Mouse (Mus musculus): ENCODE measurements around the gene Notch1. TPM values are rescaled to one million over a fixed set of nuclear protein-coding genes. Genes with fewer than 3 reads are reported as not detected.

Notch1 gene
- polyA plus RNA-seq, 1 experiment from 2014 or later = 21.6 TPM

GRCm38 (mm10) chr2:26552066-26552465 lies 35.6 kb upstream of the Notch1 start:
- Histone ChIP-seq H3K4me3 (ENCODE audit: control insufficient read depth in 1 of 2, insufficient read depth in 1 of 2, low read depth in 1 of 2, low read length in 2 of 2) (no peak overlapping the region), H3K4me1 (ENCODE audit: control insufficient read depth in 2 of 2, insufficient read depth in 2 of 2, low read length in 2 of 2) (peaks cover 40 to 44% of the 10 kb centered on the region in 2 experiments), H3K9me3 (ENCODE audit: control insufficient read depth, low read length) (no peaks in the 10 kb centered on the region), H3K27ac (replicated peaks in 1 of 2; ENCODE audit: control insufficient read depth in 1 of 2, insufficient read depth in 1 of 2, low read depth in 2 of 2, low read length in 2 of 2) (no peak overlapping the region), H3K36me3 (ENCODE audit: control insufficient read depth, insufficient read depth, low read length) (no peaks in the 10 kb centered on the region), H3K9ac (ENCODE audit: low read length) (no peak overlapping the region), H3K27me3 (ENCODE audit: control insufficient read depth, insufficient read depth, low read length) (no peaks in the 10 kb centered on the region), H3K4me2 (ENCODE audit: low read length) (no peak overlapping the region)
- WGBS = 83% methylated on average over 2 of the region's 2 CpGs
- ATAC-seq (ENCODE audit: insufficient number of reproducible peaks, insufficient read depth, low FRiP score, low read depth) = no peak

- ATAC-seq (ENCODE audit: insufficient number of reproducible peaks, insufficient read depth, low FRiP score, low read depth) = no peak
- Histone ChIP-seq H3K36me3 (ENCODE audit: control insufficient read depth, insufficient read depth, low read length) (no peaks in the 10 kb centered on the region), H3K9me3 (ENCODE audit: control insufficient read depth, low read length) (no peaks in the 10 kb centered on the region), H3K4me3 (ENCODE audit: control insufficient read depth in 1 of 2, insufficient read depth in 1 of 2, low read depth in 1 of 2, low read length in 2 of 2) (no peak overlapping the region), H3K4me1 (ENCODE audit: control insufficient read depth in 2 of 2, insufficient read depth in 2 of 2, low read length in 2 of 2) (peaks cover 34 to 37% of the 10 kb centered on the region in 2 experiments), H3K4me2 (ENCODE audit: low read length) (no peak overlapping the region), H3K27me3 (ENCODE audit: control insufficient read depth, insufficient read depth, low read length) (no peaks in the 10 kb centered on the region), H3K27ac (replicated peaks in 1 of 2; ENCODE audit: control insufficient read depth in 1 of 2, insufficient read depth in 1 of 2, low read depth in 2 of 2, low read length in 2 of 2) (0 out of 4 replicates have a peak overlapping the region, but pooled peaks of 1 of the 2 experiments have one; percentile 29), H3K9ac (ENCODE audit: low read length) (no peak overlapping the region)
- 76% methylated on average over 8 of the region's 8 CpGs for WGBS
Observed at GRCm38 (mm10) chr2:26551446-26551845, 35.0 kb upstream of the Notch1 start.

GRCm38 (mm10) chr2:26550777-26551176 lies 34.3 kb upstream of the Notch1 start:
- Histone ChIP-seq H3K4me1 (ENCODE audit: control insufficient read depth in 2 of 2, insufficient read depth in 2 of 2, low read length in 2 of 2) (peaks cover 31% of the 10 kb centered on the region in 2 experiments), H3K36me3 (ENCODE audit: control insufficient read depth, insufficient read depth, low read length) (no peaks in the 10 kb centered on the region), H3K27me3 (ENCODE audit: control insufficient read depth, insufficient read depth, low read length) (no peaks in the 10 kb centered on the region), H3K9me3 (ENCODE audit: control insufficient read depth, low read length) (no peaks in the 10 kb centered on the region), H3K27ac (replicated peaks in 1 of 2; ENCODE audit: control insufficient read depth in 1 of 2, insufficient read depth in 1 of 2, low read depth in 2 of 2, low read length in 2 of 2) (peak overlapping the region in 1 of 2 experiments; percentile 31; a peak in 2 of 4 replicates), H3K4me3 (ENCODE audit: control insufficient read depth in 1 of 2, insufficient read depth in 1 of 2, low read depth in 1 of 2, low read length in 2 of 2) (no peak overlapping the region), H3K4me2 (ENCODE audit: low read length) (no peak overlapping the region), H3K9ac (ENCODE audit: low read length) (no peak overlapping the region)
- peak; percentile 35; the same call in 1 of the 2 replicates for ATAC-seq (ENCODE audit: insufficient number of reproducible peaks, insufficient read depth, low FRiP score, low read depth)
- WGBS = 34% methylated on average over 3 of the region's 3 CpGs

- Histone ChIP-seq H3K4me2 (ENCODE audit: low read length) (no peak overlapping the region), H3K27ac (replicated peaks in 1 of 2; ENCODE audit: control insufficient read depth in 1 of 2, insufficient read depth in 1 of 2, low read depth in 2 of 2, low read length in 2 of 2) (peak overlapping the region; percentile 17 to 31; a peak in 2 of 4 replicates)
Observed at GRCm38 (mm10) chr2:26550205-26550604, 33.7 kb upstream of the Notch1 start.

GRCm38 (mm10) chr2:26549801-26550200 lies 33.3 kb upstream of the Notch1 start:
- 64% methylated on average over 10 of the region's 10 CpGs for WGBS

More at GRCm38 (mm10) chr2:26550205-26550604, 33.7 kb upstream of the Notch1 start:
- no peaks in the 10 kb centered on the region for H3K36me3 ChIP-seq (ENCODE audit: control insufficient read depth, insufficient read depth, low read length)
- 44% methylated on average over 3 of the region's 3 CpGs for WGBS
- no peaks in the 10 kb centered on the region for H3K9me3 ChIP-seq (ENCODE audit: control insufficient read depth, low read length)
- H3K9ac ChIP-seq (ENCODE audit: low read length) = no peak overlapping the region
- H3K4me1 ChIP-seq (ENCODE audit: control insufficient read depth in 2 of 2, insufficient read depth in 2 of 2, low read length in 2 of 2) = peaks cover 28 to 30% of the 10 kb centered on the region in 2 experiments
- H3K27me3 ChIP-seq (ENCODE audit: control insufficient read depth, insufficient read depth, low read length) = no peaks in the 10 kb centered on the region
- ATAC-seq (ENCODE audit: insufficient number of reproducible peaks, insufficient read depth, low FRiP score, low read depth) = no peak
- H3K4me3 ChIP-seq (ENCODE audit: control insufficient read depth in 1 of 2, insufficient read depth in 1 of 2, low read depth in 1 of 2, low read length in 2 of 2) = no peak overlapping the region

GRCm38 (mm10) chr2:26547481-26547880 lies 31.0 kb upstream of the Notch1 start:
- WGBS = 34% methylated on average over 2 of the region's 2 CpGs
- no peaks in the 10 kb centered on the region for H3K9me3 ChIP-seq (ENCODE audit: control insufficient read depth, low read length)
- H3K4me1 ChIP-seq (ENCODE audit: control insufficient read depth in 2 of 2, insufficient read depth in 2 of 2, low read length in 2 of 2) = peaks cover 45 to 46% of the 10 kb centered on the region in 2 experiments
- no peak overlapping the region for H3K4me2 ChIP-seq (ENCODE audit: low read length)
- H3K9ac ChIP-seq (ENCODE audit: low read length) = no peak overlapping the region
- H3K36me3 ChIP-seq (ENCODE audit: control insufficient read depth, insufficient read depth, low read length) = no peaks in the 10 kb centered on the region
- H3K4me3 ChIP-seq (ENCODE audit: control insufficient read depth in 1 of 2, insufficient read depth in 1 of 2, low read depth in 1 of 2, low read length in 2 of 2) = no peak overlapping the region
- H3K27ac ChIP-seq (replicated peaks in 1 of 2; ENCODE audit: control insufficient read depth in 1 of 2, insufficient read depth in 1 of 2, low read depth in 2 of 2, low read length in 2 of 2) = no peak overlapping the region
- peak; percentile 25; the same call in 1 of the 2 replicates for ATAC-seq (ENCODE audit: insufficient number of reproducible peaks, insufficient read depth, low FRiP score, low read depth)
- H3K27me3 ChIP-seq (ENCODE audit: control insufficient read depth, insufficient read depth, low read length) = no peaks in the 10 kb centered on the region

More at GRCm38 (mm10) chr2:26549801-26550200, 33.3 kb upstream of the Notch1 start:
- Histone ChIP-seq H3K27me3 (ENCODE audit: control insufficient read depth, insufficient read depth, low read length) (no peaks in the 10 kb centered on the region), H3K36me3 (ENCODE audit: control insufficient read depth, insufficient read depth, low read length) (no peaks in the 10 kb centered on the region), H3K4me2 (ENCODE audit: low read length) (no peak overlapping the region), H3K4me1 (ENCODE audit: control insufficient read depth in 2 of 2, insufficient read depth in 2 of 2, low read length in 2 of 2) (peaks cover 27 to 28% of the 10 kb centered on the region in 2 experiments), H3K27ac (replicated peaks in 1 of 2; ENCODE audit: control insufficient read depth in 1 of 2, insufficient read depth in 1 of 2, low read depth in 2 of 2, low read length in 2 of 2) (no peak overlapping the region), H3K9ac (ENCODE audit: low read length) (no peak overlapping the region), H3K9me3 (ENCODE audit: control insufficient read depth, low read length) (no peaks in the 10 kb centered on the region), H3K4me3 (ENCODE audit: control insufficient read depth in 1 of 2, insufficient read depth in 1 of 2, low read depth in 1 of 2, low read length in 2 of 2) (no peak overlapping the region)
- ATAC-seq (ENCODE audit: insufficient number of reproducible peaks, insufficient read depth, low FRiP score, low read depth) = no peak

GRCm38 (mm10) chr2:26544265-26544664 lies 27.8 kb upstream of the Notch1 start:
- H3K36me3 ChIP-seq (ENCODE audit: control insufficient read depth, insufficient read depth, low read length) = no peaks in the 10 kb centered on the region
- H3K4me2 ChIP-seq (ENCODE audit: low read length) = no peak overlapping the region
- H3K9ac ChIP-seq (ENCODE audit: low read length) = no peak overlapping the region; the same call in 1 of the 2 replicates
- 18% methylated on average over 3 of the region's 3 CpGs for WGBS
- H3K9me3 ChIP-seq (ENCODE audit: control insufficient read depth, low read length) = no peaks in the 10 kb centered on the region
- H3K4me3 ChIP-seq (ENCODE audit: control insufficient read depth in 1 of 2, insufficient read depth in 1 of 2, low read depth in 1 of 2, low read length in 2 of 2) = no peak overlapping the region
- no peaks in the 10 kb centered on the region for H3K27me3 ChIP-seq (ENCODE audit: control insufficient read depth, insufficient read depth, low read length)
- H3K27ac ChIP-seq (replicated peaks in 1 of 2; ENCODE audit: control insufficient read depth in 1 of 2, insufficient read depth in 1 of 2, low read depth in 2 of 2, low read length in 2 of 2) = peak overlapping the region; percentile 54 to 69
- peak; percentile 68 for ATAC-seq (ENCODE audit: insufficient number of reproducible peaks, insufficient read depth, low FRiP score, low read depth)
- H3K4me1 ChIP-seq (ENCODE audit: control insufficient read depth in 2 of 2, insufficient read depth in 2 of 2, low read length in 2 of 2) = peaks cover 28 to 32% of the 10 kb centered on the region in 2 experiments

- Histone ChIP-seq H3K27me3 (ENCODE audit: control insufficient read depth, insufficient read depth, low read length) (no peaks in the 10 kb centered on the region), H3K4me1 (ENCODE audit: control insufficient read depth in 2 of 2, insufficient read depth in 2 of 2, low read length in 2 of 2) (peaks cover 28 to 32% of the 10 kb centered on the region in 2 experiments), H3K4me3 (ENCODE audit: control insufficient read depth in 1 of 2, insufficient read depth in 1 of 2, low read depth in 1 of 2, low read length in 2 of 2) (no peak overlapping the region), H3K9ac (ENCODE audit: low read length) (no peak overlapping the region), H3K27ac (replicated peaks in 1 of 2; ENCODE audit: control insufficient read depth in 1 of 2, insufficient read depth in 1 of 2, low read depth in 2 of 2, low read length in 2 of 2) (peak overlapping the region; percentile 54 to 69; a peak in 3 of 4 replicates), H3K9me3 (ENCODE audit: control insufficient read depth, low read length) (no peaks in the 10 kb centered on the region), H3K36me3 (ENCODE audit: control insufficient read depth, insufficient read depth, low read length) (no peaks in the 10 kb centered on the region), H3K4me2 (ENCODE audit: low read length) (no peak overlapping the region)
- no peak for ATAC-seq (ENCODE audit: insufficient number of reproducible peaks, insufficient read depth, low FRiP score, low read depth)
- WGBS = 51% methylated on average over 8 of the region's 8 CpGs
Observed at GRCm38 (mm10) chr2:26543768-26544167, 27.3 kb upstream of the Notch1 start.
